Mouse (Mus musculus) neural tube, embryonic 11.5 days (tissue): ENCODE results near the gene Hbb-bs. TPM values are rescaled to one million over a fixed set of nuclear protein-coding genes. Genes with fewer than 3 reads are reported as not detected.

ENCODE experiments used
- polyA plus RNA-seq: library from polyadenylated mRNA; unstranded; fragments of >200 nt; fragmentation: Nextera tagmentation; extraction: Ambion mirVana; gene quantifications from 2 replicates; pipeline ENCODE4 v1.2.1, GENCODE M21; 2014

The Hbb-bs gene
- polyA plus RNA-seq, 1 experiment from 2014 or later: 191 TPM

Other genes starting within 250 kb of the Hbb-bs start
- gene Olfr618, start 238.0 kb downstream of the Hbb-bs start, polyA plus RNA-seq: not detected in 2 replicates
- gene Olfr619, start 227.5 kb downstream of the Hbb-bs start, polyA plus RNA-seq: not detected in 2 replicates
- not detected in 2 replicates for gene Olfr620, start 215.6 kb downstream of the Hbb-bs start, polyA plus RNA-seq
- not detected in 2 replicates for gene Olfr622, start 185.4 kb downstream of the Hbb-bs start, polyA plus RNA-seq
- not detected in 2 replicates for gene Olfr623, start 164.4 kb downstream of the Hbb-bs start, polyA plus RNA-seq
- 0.04 TPM in 2 replicates for gene Olfr624, start 156.9 kb downstream of the Hbb-bs start, polyA plus RNA-seq
- gene Olfr625-ps1, start 145.4 kb downstream of the Hbb-bs start, polyA plus RNA-seq: not detected in 2 replicates
- not detected in 2 replicates for gene Olfr243, start 113.4 kb downstream of the Hbb-bs start, polyA plus RNA-seq
- gene Olfr628, start 97.7 kb downstream of the Hbb-bs start, polyA plus RNA-seq: not detected in 2 replicates
- gene Olfr629, start 83.2 kb downstream of the Hbb-bs start, polyA plus RNA-seq: not detected in 2 replicates
- gene Olfr630, start 70.8 kb downstream of the Hbb-bs start, polyA plus RNA-seq: not detected in 2 replicates
- gene Olfr69, start 56.5 kb downstream of the Hbb-bs start, polyA plus RNA-seq: not detected in 2 replicates
- gene Olfr68, start 48.4 kb downstream of the Hbb-bs start, polyA plus RNA-seq: not detected in 2 replicates
- gene Olfr67, start 36.3 kb downstream of the Hbb-bs start, polyA plus RNA-seq: not detected in 2 replicates
- 601 and 630 TPM in 2 replicates for gene Hbb-bt, start 14.1 kb downstream of the Hbb-bs start, polyA plus RNA-seq
- gene Hbb-bh2, start 12.4 kb upstream of the Hbb-bs start, polyA plus RNA-seq: not detected in 2 replicates
- 2,034 and 2,085 TPM in 2 replicates for gene Hbb-bh1, start 15.1 kb upstream of the Hbb-bs start, polyA plus RNA-seq
- gene Hbb-y, start 25.1 kb upstream of the Hbb-bs start, polyA plus RNA-seq: 8,929 and 9,080 TPM in 2 replicates
- not detected in 2 replicates for gene Olfr66, start 58.2 kb upstream of the Hbb-bs start, polyA plus RNA-seq
- gene Olfr64, start 66.4 kb upstream of the Hbb-bs start, polyA plus RNA-seq: not detected in 2 replicates
- gene Olfr65, start 75.4 kb upstream of the Hbb-bs start, polyA plus RNA-seq: not detected in 2 replicates
- gene Olfr631, start 100.7 kb upstream of the Hbb-bs start, polyA plus RNA-seq: not detected in 2 replicates
- not detected in 2 replicates for gene Olfr632, start 106.3 kb upstream of the Hbb-bs start, polyA plus RNA-seq
- not detected in 2 replicates for gene Olfr633, start 116.3 kb upstream of the Hbb-bs start, polyA plus RNA-seq
- not detected in 2 replicates for gene Olfr635, start 143.1 kb upstream of the Hbb-bs start, polyA plus RNA-seq
- not detected in 2 replicates for gene Olfr638, start 170.7 kb upstream of the Hbb-bs start, polyA plus RNA-seq
- gene Olfr639, start 189.2 kb upstream of the Hbb-bs start, polyA plus RNA-seq: not detected in 2 replicates
- gene Olfr640, start 197.5 kb upstream of the Hbb-bs start, polyA plus RNA-seq: not detected in 2 replicates
- not detected in 2 replicates for gene Olfr641, start 207.3 kb upstream of the Hbb-bs start, polyA plus RNA-seq
- gene Olfr642, start 224.6 kb upstream of the Hbb-bs start, polyA plus RNA-seq: not detected in 2 replicates
- gene 4930516K23Rik, start 233.3 kb upstream of the Hbb-bs start, polyA plus RNA-seq: not detected in 2 replicates
- not detected in 2 replicates for gene Olfr644, start 243.8 kb upstream of the Hbb-bs start, polyA plus RNA-seq